Mouse (Mus musculus) C2C12 (cell line): ENCODE measurements at regions not wholly inside any gene's neighbourhood (a gene's known extent, or its start where the extent isn't known, plus 50 kb on each side); places are given as distances from the start of the nearest gene placed in this dataset.

ENCODE experiments used
- H3K27me3 ChIP-seq: one replicate; pipeline ENCODE4 v1.6.1; 2011; ENCODE audit not compliant: control insufficient read depth, insufficient read depth, insufficient read length
- H3K36me3 ChIP-seq: one replicate; pipeline ENCODE4 v1.6.1; 2011; ENCODE audit not compliant: control insufficient read depth, insufficient read depth
- H3K4me3 ChIP-seq: one replicate; pipeline ENCODE4 v1.5.1; 2011; ENCODE audit warnings: mild to moderate bottlenecking, control low read depth; ENCODE audit not compliant: poor library complexity, insufficient read depth, severe bottlenecking
- H3K79me2 ChIP-seq: one replicate; pipeline ENCODE4 v1.6.1; 2011; ENCODE audit not compliant: control insufficient read depth, insufficient read depth
- H3K79me3 ChIP-seq: one replicate; pipeline ENCODE4 v1.6.1; 2011; ENCODE audit warnings: low read depth, control low read depth
- H3ac ChIP-seq: one replicate; pipeline ENCODE3; 2011; ENCODE audit warnings: low read depth; ENCODE audit not compliant: control insufficient read depth, insufficient read length
- CEBPB ChIP-seq: IDR thresholded peaks from one replicate; pipeline ENCODE4 v1.6.1; 2011; ENCODE audit warnings: low read depth, mild to moderate bottlenecking, control low read depth, moderate library complexity
- CTCF ChIP-seq: IDR thresholded peaks from one replicate; pipeline ENCODE4 v1.5.1; 2011; ENCODE audit not compliant: control insufficient read depth, insufficient read depth, insufficient read length
- FOSL1 ChIP-seq: IDR thresholded peaks from one replicate; pipeline ENCODE4 v1.8.0; 2011; ENCODE audit warnings: mild to moderate bottlenecking, low read length; ENCODE audit not compliant: poor library complexity, insufficient read depth, severe bottlenecking
- MAX ChIP-seq: IDR thresholded peaks from one replicate; pipeline ENCODE4 v1.6.1; 2011; ENCODE audit warnings: mild to moderate bottlenecking, control low read depth
- MYOD1 ChIP-seq: IDR thresholded peaks from one replicate; pipeline ENCODE4 v1.6.1; 2011; ENCODE audit warnings: low read depth; ENCODE audit not compliant: control insufficient read depth, insufficient read length
- MYOG ChIP-seq: IDR thresholded peaks from one replicate; pipeline ENCODE4 v1.6.1; 2011; ENCODE audit not compliant: control insufficient read depth, insufficient read length; ENCODE audit errors: extremely low read depth
- USF1 ChIP-seq: IDR thresholded peaks from one replicate; pipeline ENCODE4 v1.6.1; 2011; ENCODE audit warnings: low read depth, mild to moderate bottlenecking, control low read depth, moderate library complexity

GRCm38 (mm10) chr19:45301733-45302547 is 61.6 kb upstream of the Btrc start:
- Histone ChIP-seq H3K27me3 (peaks cover 54% of the 10 kb centered on the region), H3K79me3 (no peaks in the 10 kb centered on the region), H3K36me3 (no peaks in the 10 kb centered on the region), H3K4me3 (no peak overlapping the region), H3K79me2 (no peaks in the 10 kb centered on the region), H3ac (no peak overlapping the region)
- TF ChIP-seq CEBPB (no peak), MAX (no peak), USF1 (no peak)

DNA sequence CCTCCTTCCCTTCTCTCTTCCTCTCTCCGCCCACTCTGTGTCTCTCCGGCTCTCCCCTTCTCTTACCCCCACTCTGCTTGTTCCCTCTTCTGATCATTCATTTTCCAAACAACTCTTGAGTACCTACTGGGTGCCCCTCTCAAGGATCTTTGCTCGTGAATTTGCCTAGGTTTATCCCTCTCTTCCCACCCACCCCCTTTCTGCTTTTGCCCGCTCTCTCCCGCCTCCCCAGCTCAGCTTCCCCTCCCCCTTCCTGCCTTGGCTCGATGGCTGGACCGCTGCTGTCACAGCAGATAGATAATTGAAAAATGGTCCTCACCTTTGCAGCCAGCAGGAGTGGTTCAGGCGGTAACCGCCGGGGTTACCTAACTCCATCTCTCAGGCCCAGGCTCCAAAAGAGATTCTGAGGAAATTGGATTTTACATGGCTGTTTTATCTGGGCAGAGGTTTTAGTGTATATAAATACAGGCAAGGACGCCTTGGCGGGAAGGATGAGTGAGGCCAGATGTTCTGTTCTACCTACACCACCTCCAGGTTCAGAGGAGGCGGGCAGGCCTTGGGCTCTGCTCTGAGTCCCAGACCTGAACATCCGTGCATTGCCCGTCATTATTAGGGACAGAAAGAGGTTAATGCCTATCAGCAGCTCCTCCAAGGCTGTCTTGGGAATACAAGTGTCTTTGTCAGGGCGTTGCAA is 60.8 kb upstream of the Btrc start:
- no peak overlapping the region for H3K4me3 ChIP-seq
- H3K27me3 ChIP-seq: peaks cover 50% of the 10 kb centered on the region

GRCm38 (mm10) chr19:45304538-45304937 is 59.0 kb upstream of the Btrc start:
- Histone ChIP-seq H3K79me3 (no peaks in the 10 kb centered on the region), H3K27me3 (peaks cover 42% of the 10 kb centered on the region), H3K4me3 (no peak overlapping the region), H3ac (no peak overlapping the region), H3K36me3 (no peaks in the 10 kb centered on the region), H3K79me2 (no peaks in the 10 kb centered on the region)
- TF ChIP-seq MAX (no peak), MYOD1 (peak; percentile 58)

More for the DNA sequence above, 60.8 kb upstream of the Btrc start:
- Histone ChIP-seq H3K36me3 (no peaks in the 10 kb centered on the region), H3K79me2 (no peaks in the 10 kb centered on the region), H3K79me3 (no peaks in the 10 kb centered on the region), H3ac (no peak overlapping the region)
- TF ChIP-seq CTCF: no peak
- no peak for TF ChIP-seq CEBPB
- no peak for TF ChIP-seq USF1
- TF ChIP-seq FOSL1: no peak
- TF ChIP-seq MAX: no peak
- no peak for TF ChIP-seq MYOD1
- TF ChIP-seq MYOG: no peak

GRCm38 (mm10) chr19:45307299-45308275 is 55.9 kb upstream of the Btrc start:
- TF ChIP-seq CEBPB: no peak
- TF ChIP-seq CTCF: no peak
- no peak for TF ChIP-seq MAX
- no peak for TF ChIP-seq MYOD1
- no peak for TF ChIP-seq USF1
- no peak for TF ChIP-seq FOSL1
- Histone ChIP-seq H3K36me3 (no peaks in the 10 kb centered on the region), H3K27me3 (peaks cover 14% of the 10 kb centered on the region), H3K79me2 (no peaks in the 10 kb centered on the region), H3ac (no peak overlapping the region), H3K79me3 (no peaks in the 10 kb centered on the region), H3K4me3 (no peak overlapping the region)

DNA sequence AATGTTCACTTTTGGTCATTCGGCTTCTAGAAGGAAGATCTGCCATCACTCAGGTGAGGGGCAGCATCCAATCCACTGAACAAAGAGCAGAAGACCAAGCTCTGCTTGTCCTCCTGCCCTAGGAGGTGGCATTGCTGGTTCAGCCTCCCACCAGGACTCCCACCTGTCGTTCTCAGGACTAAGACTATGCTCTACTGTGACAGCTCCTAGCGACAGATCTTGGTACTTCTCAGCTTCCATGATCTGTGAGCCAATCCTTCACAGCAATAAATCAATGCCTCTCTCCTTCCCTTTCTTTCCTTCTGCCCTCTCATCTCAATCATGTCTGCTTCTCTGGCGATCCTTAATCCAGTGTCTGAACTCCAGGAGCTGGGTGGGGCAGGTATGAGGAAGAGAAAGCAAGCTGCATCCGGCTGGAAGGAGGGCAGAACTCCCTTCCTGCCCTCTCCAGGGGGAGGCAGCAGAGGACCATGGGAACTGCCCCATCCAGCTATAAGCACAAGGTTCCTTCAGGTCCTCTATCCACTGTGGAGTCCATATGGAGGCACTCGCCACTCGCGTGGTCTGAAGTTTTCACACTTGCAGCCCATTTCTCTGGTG is 54.8 kb upstream of the Btrc start:
- H3K27me3 ChIP-seq: peaks cover 8% of the 10 kb centered on the region
- H3ac ChIP-seq: no peak overlapping the region
- no peaks in the 10 kb centered on the region for H3K36me3 ChIP-seq
- no peaks in the 10 kb centered on the region for H3K79me2 ChIP-seq
- H3K4me3 ChIP-seq: no peak overlapping the region
- no peaks in the 10 kb centered on the region for H3K79me3 ChIP-seq
- TF ChIP-seq CTCF: peak; percentile 33
- no peak for TF ChIP-seq MYOD1

GRCm38 (mm10) chr19:45310291-45310881 is 53.1 kb upstream of the Btrc start:
- no peaks in the 10 kb centered on the region for H3K36me3 ChIP-seq
- H3ac ChIP-seq: no peak overlapping the region
- TF ChIP-seq CEBPB (no peak), USF1 (no peak), FOSL1 (no peak), MYOG (no peak), MAX (no peak), MYOD1 (peak; percentile 35)
- peaks cover 3% of the 10 kb centered on the region for H3K27me3 ChIP-seq
- no peaks in the 10 kb centered on the region for H3K79me2 ChIP-seq
- H3K4me3 ChIP-seq: peak overlapping the region; percentile 2
- H3K79me3 ChIP-seq: no peaks in the 10 kb centered on the region
